Mouse (Mus musculus) C2C12 (cell line): ENCODE measurements at regions not wholly inside any gene's neighbourhood (a gene's known extent, or its start where the extent isn't known, plus 50 kb on each side); places are given as distances from the start of the nearest gene placed in this dataset.

Source experiments
- H3K27me3 ChIP-seq: one replicate; pipeline ENCODE4 v1.6.1; 2011; ENCODE audit not compliant: control insufficient read depth, insufficient read depth, insufficient read length
- H3K36me3 ChIP-seq: one replicate; pipeline ENCODE4 v1.6.1; 2011; ENCODE audit not compliant: control insufficient read depth, insufficient read depth
- H3K4me3 ChIP-seq: one replicate; pipeline ENCODE4 v1.5.1; 2011; ENCODE audit warnings: mild to moderate bottlenecking, control low read depth; ENCODE audit not compliant: poor library complexity, insufficient read depth, severe bottlenecking
- H3K79me2 ChIP-seq: one replicate; pipeline ENCODE4 v1.6.1; 2011; ENCODE audit not compliant: control insufficient read depth, insufficient read depth
- H3K79me3 ChIP-seq: one replicate; pipeline ENCODE4 v1.6.1; 2011; ENCODE audit warnings: low read depth, control low read depth
- H3ac ChIP-seq: one replicate; pipeline ENCODE3; 2011; ENCODE audit warnings: low read depth; ENCODE audit not compliant: control insufficient read depth, insufficient read length
- CEBPB ChIP-seq: IDR thresholded peaks from one replicate; pipeline ENCODE4 v1.6.1; 2011; ENCODE audit warnings: low read depth, mild to moderate bottlenecking, control low read depth, moderate library complexity
- CTCF ChIP-seq: IDR thresholded peaks from one replicate; pipeline ENCODE4 v1.5.1; 2011; ENCODE audit not compliant: control insufficient read depth, insufficient read depth, insufficient read length
- FOSL1 ChIP-seq: IDR thresholded peaks from one replicate; pipeline ENCODE4 v1.8.0; 2011; ENCODE audit warnings: mild to moderate bottlenecking, low read length; ENCODE audit not compliant: poor library complexity, insufficient read depth, severe bottlenecking
- MAX ChIP-seq: IDR thresholded peaks from one replicate; pipeline ENCODE4 v1.6.1; 2011; ENCODE audit warnings: mild to moderate bottlenecking, control low read depth
- MYOD1 ChIP-seq: IDR thresholded peaks from one replicate; pipeline ENCODE4 v1.6.1; 2011; ENCODE audit warnings: low read depth; ENCODE audit not compliant: control insufficient read depth, insufficient read length
- MYOG ChIP-seq: IDR thresholded peaks from one replicate; pipeline ENCODE4 v1.6.1; 2011; ENCODE audit not compliant: control insufficient read depth, insufficient read length; ENCODE audit errors: extremely low read depth
- USF1 ChIP-seq: IDR thresholded peaks from one replicate; pipeline ENCODE4 v1.6.1; 2011; ENCODE audit warnings: low read depth, mild to moderate bottlenecking, control low read depth, moderate library complexity

- no peak overlapping the region for H3K4me3 ChIP-seq
- no peaks in the 10 kb centered on the region for H3K27me3 ChIP-seq
- no peaks in the 10 kb centered on the region for H3K79me2 ChIP-seq
- TF ChIP-seq CEBPB: no peak
- no peak for TF ChIP-seq CTCF
- no peak for TF ChIP-seq FOSL1
- TF ChIP-seq MYOD1: no peak
- no peak for TF ChIP-seq USF1
- no peak for TF ChIP-seq MAX
- no peak for TF ChIP-seq MYOG
- H3ac ChIP-seq: no peak overlapping the region
- H3K36me3 ChIP-seq: no peaks in the 10 kb centered on the region
- no peaks in the 10 kb centered on the region for H3K79me3 ChIP-seq
These were observed 84.7 kb upstream of the Csl start for GRCm38 (mm10) chr10:99844110-99844509.

- Histone ChIP-seq H3K27me3 (no peaks in the 10 kb centered on the region), H3K79me2 (no peaks in the 10 kb centered on the region), H3K4me3 (no peak overlapping the region), H3K79me3 (no peaks in the 10 kb centered on the region), H3K36me3 (no peaks in the 10 kb centered on the region), H3ac (no peak overlapping the region)
- TF ChIP-seq FOSL1 (no peak), CTCF (no peak), CEBPB (no peak), MYOD1 (no peak), USF1 (no peak), MYOG (no peak), MAX (no peak)
These were observed 81.8 kb upstream of the Csl start for GRCm38 (mm10) chr10:99841167-99841843.

GRCm38 (mm10) chr10:99840179-99840876 is 80.9 kb upstream of the Csl start:
- no peak overlapping the region for H3K4me3 ChIP-seq
- no peaks in the 10 kb centered on the region for H3K79me3 ChIP-seq
- no peaks in the 10 kb centered on the region for H3K36me3 ChIP-seq
- no peak overlapping the region for H3ac ChIP-seq
- H3K27me3 ChIP-seq: no peaks in the 10 kb centered on the region
- TF ChIP-seq MYOG (no peak), CTCF (no peak), FOSL1 (no peak), MYOD1 (no peak), CEBPB (no peak), MAX (no peak), USF1 (no peak)
- H3K79me2 ChIP-seq: no peaks in the 10 kb centered on the region

- no peak overlapping the region for H3K4me3 ChIP-seq
- H3K36me3 ChIP-seq: no peaks in the 10 kb centered on the region
- TF ChIP-seq MYOG: no peak
- TF ChIP-seq MAX: no peak
- no peak for TF ChIP-seq MYOD1
- TF ChIP-seq CTCF: no peak
- H3ac ChIP-seq: no peak overlapping the region
- H3K27me3 ChIP-seq: no peaks in the 10 kb centered on the region
- H3K79me3 ChIP-seq: no peaks in the 10 kb centered on the region
- no peaks in the 10 kb centered on the region for H3K79me2 ChIP-seq
These were observed 77.5 kb upstream of the Csl start for GRCm38 (mm10) chr10:99836835-99837412.

GRCm38 (mm10) chr10:99834905-99835633 is 75.6 kb upstream of the Csl start:
- Histone ChIP-seq H3K36me3 (no peaks in the 10 kb centered on the region), H3K27me3 (no peaks in the 10 kb centered on the region), H3K4me3 (no peak overlapping the region), H3K79me2 (no peaks in the 10 kb centered on the region), H3K79me3 (no peaks in the 10 kb centered on the region), H3ac (no peak overlapping the region)
- TF ChIP-seq MYOG (no peak), MAX (no peak), MYOD1 (no peak), FOSL1 (no peak), USF1 (no peak), CTCF (no peak), CEBPB (no peak)

- TF ChIP-seq MYOD1: no peak
- TF ChIP-seq MAX: no peak
- TF ChIP-seq MYOG: no peak
- TF ChIP-seq USF1: no peak
- TF ChIP-seq FOSL1: no peak
- TF ChIP-seq CEBPB: no peak
- no peak for TF ChIP-seq CTCF
- Histone ChIP-seq H3K36me3 (no peaks in the 10 kb centered on the region), H3ac (no peak overlapping the region), H3K79me2 (no peaks in the 10 kb centered on the region), H3K27me3 (no peaks in the 10 kb centered on the region), H3K79me3 (no peaks in the 10 kb centered on the region), H3K4me3 (no peak overlapping the region)
These were observed 70.5 kb upstream of the Csl start for GRCm38 (mm10) chr10:99829974-99830373.
